Mouse (Mus musculus) limb, embryonic 11.5 days (tissue): Measurements from ENCODE around the gene Frrs1. TPM values are rescaled to one million over a fixed set of nuclear protein-coding genes. Genes with fewer than 3 reads are reported as not detected.
A peak's percentile ranks its signal among the peaks of the same experiment; 100 is the strongest.

Experiments
- ATAC-seq: fragments of 200-750 bp; cut with Nextera tagmentation; 2 replicates; pipeline ENCODE4 v1.8.0; 2017; ENCODE audit warnings: low read depth; ENCODE audit not compliant: insufficient number of reproducible peaks, low FRiP score, low TSS enrichment
- DNase-seq: peaks from one replicate; pipeline ENCODE4 v3.0.0-alpha.2; 2015; ENCODE audit warnings: low spot score
- H3K27ac ChIP-seq: fragments of 300-500 bp; sonication (generic); replicated peaks from 2 replicates; pipeline ENCODE4 v1.5.1; 2014; ENCODE audit warnings: low read depth, mild to moderate bottlenecking, low read length
- H3K27me3 ChIP-seq: fragments of 300-500 bp; sonication (generic); 2 replicates; pipeline ENCODE4 v1.6.1; 2014; ENCODE audit warnings: mild to moderate bottlenecking, low read length, mixed read lengths; ENCODE audit not compliant: control insufficient read depth, insufficient read depth
- H3K36me3 ChIP-seq: fragments of 300-500 bp; sonication (generic); 2 replicates; pipeline ENCODE4 v1.6.1; 2014; ENCODE audit warnings: mild to moderate bottlenecking, low read length, moderate library complexity, mixed read lengths; ENCODE audit not compliant: control insufficient read depth, insufficient read depth
- H3K4me1 ChIP-seq: fragments of 300-500 bp; sonication (generic); 2 replicates; pipeline ENCODE4 v1.6.1; 2014; ENCODE audit warnings: low read length, mixed read lengths; ENCODE audit not compliant: control insufficient read depth, insufficient read depth
- H3K4me2 ChIP-seq: fragments of 300-500 bp; sonication (generic); 2 replicates; pipeline ENCODE4 v1.6.1; 2014; ENCODE audit warnings: low read depth, mild to moderate bottlenecking, moderate library complexity; ENCODE audit not compliant: severe bottlenecking
- H3K4me3 ChIP-seq: fragments of 300-500 bp; sonication (generic); 2 replicates; pipeline ENCODE4 v1.5.1; 2014; ENCODE audit warnings: low read depth, low read length
- H3K9ac ChIP-seq: fragments of 300-500 bp; sonication (generic); 2 replicates; pipeline ENCODE4 v1.6.1; 2014; ENCODE audit warnings: mild to moderate bottlenecking, low read length
- H3K9me3 ChIP-seq: fragments of 300-500 bp; sonication (generic); 2 replicates; pipeline ENCODE4 v1.6.1; 2016; ENCODE audit warnings: low read length; ENCODE audit not compliant: control insufficient read depth
- WGBS: fragments of 180-500 bp; shearing (Covaris S2); extraction: QIAGEN DNeasy Blood & Tissue Kit; methylation state at CpG from one replicate; pipeline ENCODE4 v1.1.7; 2014; 5-methylcytosine and 5-hydroxymethylcytosine counted together
- polyA plus RNA-seq: library from polyadenylated mRNA; unstranded; fragments of >200 nt; fragmentation: Nextera tagmentation; extraction: Ambion mirVana; gene quantifications from 2 replicates; pipeline ENCODE4 v1.2.1, GENCODE M21; 2014

The Frrs1 gene
- polyA plus RNA-seq, 1 experiment from 2014 or later: 10.7 TPM

GRCm38 (mm10) chr3:116857611-116858010 is 1.7 kb upstream of the Frrs1 start:
- ATAC-seq (no peak), DNase-seq (no peak)
- no peak overlapping the region for H3K27ac ChIP-seq
- H3K27me3 ChIP-seq: no peaks in the 10 kb centered on the region
- H3K4me3 ChIP-seq: no peak overlapping the region
- WGBS: 85% methylated on average over 6 of the region's 6 CpGs
- H3K9me3 ChIP-seq: no peaks in the 10 kb centered on the region
- no peaks in the 10 kb centered on the region for H3K36me3 ChIP-seq
- H3K4me2 ChIP-seq: no peak overlapping the region
- no peak overlapping the region for H3K9ac ChIP-seq
- no peaks in the 10 kb centered on the region for H3K4me1 ChIP-seq

GRCm38 (mm10) chr3:116859752-116860151 is 488 bp downstream of the Frrs1 start:
- Histone ChIP-seq H3K4me3 (no peak overlapping the region), H3K27me3 (no peaks in the 10 kb centered on the region), H3K9ac (no peak overlapping the region), H3K9me3 (no peaks in the 10 kb centered on the region), H3K4me2 (no peak overlapping the region), H3K27ac (no peak overlapping the region), H3K4me1 (no peaks in the 10 kb centered on the region), H3K36me3 (no peaks in the 10 kb centered on the region)
- 81% methylated on average over 5 of the region's 5 CpGs for WGBS
- ATAC-seq (no peak), DNase-seq (no peak)

- no peaks in the 10 kb centered on the region for H3K9me3 ChIP-seq
- H3K36me3 ChIP-seq: no peaks in the 10 kb centered on the region
- ATAC-seq: 0 out of 2 replicates have a peak, but pooled peaks have one; percentile 3
- H3K4me3 ChIP-seq: 0 out of 2 replicates have a peak overlapping the region, but pooled peaks have one; percentile 40
- H3K4me1 ChIP-seq: no peaks in the 10 kb centered on the region
- no peak for DNase-seq
- no peak overlapping the region for H3K27ac ChIP-seq
- H3K9ac ChIP-seq: no peak overlapping the region
- peak overlapping the region; percentile 83; the same call in 1 of the 2 replicates for H3K4me2 ChIP-seq
- no peaks in the 10 kb centered on the region for H3K27me3 ChIP-seq
- 73% methylated on average over 19 of the region's 19 CpGs for WGBS
These were observed 1.3 kb downstream of the Frrs1 start for GRCm38 (mm10) chr3:116860333-116861222.

GRCm38 (mm10) chr3:116861223-116861539 is 1.9 kb downstream of the Frrs1 start:
- Histone ChIP-seq H3K4me1 (no peaks in the 10 kb centered on the region), H3K9me3 (no peaks in the 10 kb centered on the region), H3K4me2 (peak overlapping the region; percentile 83), H3K4me3 (peak overlapping the region; percentile 40), H3K9ac (peak overlapping the region; percentile 67; the same call in 1 of the 2 replicates), H3K27ac (no peak overlapping the region), H3K27me3 (no peaks in the 10 kb centered on the region), H3K36me3 (no peaks in the 10 kb centered on the region)
- DNase-seq (no peak), ATAC-seq (0 out of 2 replicates have a peak, but pooled peaks have one; percentile 28)
- 8% methylated on average over 4 of the region's 4 CpGs for WGBS

GRCm38 (mm10) chr3:116861540-116862067 is 2.3 kb downstream of the Frrs1 start:
- ATAC-seq (peak; percentile 78), DNase-seq (peak; percentile 80)
- Histone ChIP-seq H3K4me1 (no peaks in the 10 kb centered on the region), H3K4me3 (peak overlapping the region; percentile 40), H3K27me3 (no peaks in the 10 kb centered on the region), H3K9me3 (no peaks in the 10 kb centered on the region), H3K36me3 (no peaks in the 10 kb centered on the region), H3K9ac (peak overlapping the region; percentile 67), H3K27ac (no peak overlapping the region), H3K4me2 (peak overlapping the region; percentile 83)
- 4% methylated on average over 25 of the region's 25 CpGs for WGBS

- DNase-seq: no peak
- Histone ChIP-seq H3K9me3 (no peaks in the 10 kb centered on the region), H3K9ac (no peak overlapping the region), H3K27ac (no peak overlapping the region), H3K27me3 (no peaks in the 10 kb centered on the region), H3K4me3 (no peak overlapping the region), H3K4me1 (no peaks in the 10 kb centered on the region), H3K4me2 (no peak overlapping the region), H3K36me3 (no peaks in the 10 kb centered on the region)
- 82% methylated on average over 1 of the region's 1 CpGs for WGBS
- no peak for ATAC-seq
These were observed 3.4 kb downstream of the Frrs1 start for GRCm38 (mm10) chr3:116862621-116863020.

- H3K36me3 ChIP-seq: no peaks in the 10 kb centered on the region
- no peaks in the 10 kb centered on the region for H3K4me1 ChIP-seq
- no peak overlapping the region for H3K4me2 ChIP-seq
- no peak overlapping the region for H3K27ac ChIP-seq
- no peaks in the 10 kb centered on the region for H3K27me3 ChIP-seq
- no peak overlapping the region for H3K9ac ChIP-seq
- no peaks in the 10 kb centered on the region for H3K9me3 ChIP-seq
- H3K4me3 ChIP-seq: no peak overlapping the region
- WGBS: 66% methylated on average over 5 of the region's 5 CpGs
- ATAC-seq (no peak), DNase-seq (no peak)
These were observed 5.2 kb downstream of the Frrs1 start for GRCm38 (mm10) chr3:116864421-116864820.

GRCm38 (mm10) chr3:116865199-116865636 is 6.0 kb downstream of the Frrs1 start:
- no peak overlapping the region for H3K9ac ChIP-seq
- no peak overlapping the region for H3K4me3 ChIP-seq
- H3K27me3 ChIP-seq: no peaks in the 10 kb centered on the region
- H3K27ac ChIP-seq: no peak overlapping the region
- no peaks in the 10 kb centered on the region for H3K36me3 ChIP-seq
- whole genome bisulfite sequencing: 31% methylated on average over 1 of the region's 1 CpGs
- ATAC-seq (no peak), DNase-seq (no peak)
- H3K4me1 ChIP-seq: peaks cover 2% of the 10 kb centered on the region; the same call in 1 of the 2 replicates
- H3K4me2 ChIP-seq: no peak overlapping the region
- H3K9me3 ChIP-seq: no peaks in the 10 kb centered on the region
